Mouse (Mus musculus): ENCODE measurements around the gene Srsf6.

Gene Srsf6

GRCm38 (mm10) chr2:162932706-162933105, 1.4 kb downstream of the Srsf6 start:
- DNase-seq (ENCODE audit: low spot score), result peak; percentile 67

- DNase-seq (ENCODE audit: low spot score), result no peak
Measured at GRCm38 (mm10) chr2:162934421-162934820, 3.1 kb downstream of the Srsf6 start.

- no peak for DNase-seq (ENCODE audit: low spot score)
Measured at GRCm38 (mm10) chr2:162935700-162936099, 4.4 kb downstream of the Srsf6 start.

- DNase-seq (ENCODE audit: low spot score), result no peak
Measured at GRCm38 (mm10) chr2:162939562-162939961, 8.2 kb downstream of the Srsf6 start.

GRCm38 (mm10) chr2:162943148-162943846, 12.0 kb downstream of the Srsf6 start, which contains the start of gene L3mbtl1:
Gene L3mbtl1 (plus strand): TSS chr2:162943472.
- no peak for DNase-seq (ENCODE audit: low spot score)

GRCm38 (mm10) chr2:162943931-162944330, 12.6 kb downstream of the Srsf6 start:
- no peak for DNase-seq (ENCODE audit: low spot score)

- no peak for DNase-seq (ENCODE audit: low spot score)
Measured at GRCm38 (mm10) chr2:162946964-162947363, 15.6 kb downstream of the Srsf6 start.

GRCm38 (mm10) chr2:162947736-162948135, 16.4 kb downstream of the Srsf6 start:
- DNase-seq (ENCODE audit: low spot score), result no peak

- DNase-seq (ENCODE audit: low spot score), result no peak
Measured at GRCm38 (mm10) chr2:162948221-162948620, 16.9 kb downstream of the Srsf6 start.

GRCm38 (mm10) chr2:162950776-162951175, 19.4 kb downstream of the Srsf6 start:
- no peak for DNase-seq (ENCODE audit: low spot score)

GRCm38 (mm10) chr2:162956843-162957242, 25.5 kb downstream of the Srsf6 start:
- no peak for DNase-seq (ENCODE audit: low spot score)

- peak; percentile 59 for DNase-seq (ENCODE audit: low spot score)
Measured at GRCm38 (mm10) chr2:162961321-162961720, 30.0 kb downstream of the Srsf6 start.

GRCm38 (mm10) chr2:162966734-162967133, 35.4 kb downstream of the Srsf6 start:
- no peak for DNase-seq (ENCODE audit: low spot score)

- no peak for DNase-seq (ENCODE audit: low spot score)
Measured at GRCm38 (mm10) chr2:162968357-162968756, 37.0 kb downstream of the Srsf6 start.

GRCm38 (mm10) chr2:162969101-162969500, 37.8 kb downstream of the Srsf6 start:
- no peak for DNase-seq (ENCODE audit: low spot score)

- no peak for DNase-seq (ENCODE audit: low spot score)
Measured at GRCm38 (mm10) chr2:162970896-162971295, 39.6 kb downstream of the Srsf6 start.

GRCm38 (mm10) chr2:162972752-162973151, 41.4 kb downstream of the Srsf6 start:
- peak; percentile 76 for DNase-seq (ENCODE audit: low spot score)

GRCm38 (mm10) chr2:162973206-162973605, 41.9 kb downstream of the Srsf6 start:
- no peak for DNase-seq (ENCODE audit: low spot score)

GRCm38 (mm10) chr2:162973637-162974036, 42.3 kb downstream of the Srsf6 start:
- DNase-seq (ENCODE audit: low spot score), result peak; percentile 56

GRCm38 (mm10) chr2:162975157-162975775, 43.9 kb downstream of the Srsf6 start:
- DNase-seq (ENCODE audit: low spot score), result no peak

GRCm38 (mm10) chr2:162976001-162976400, 44.7 kb downstream of the Srsf6 start:
- no peak for DNase-seq (ENCODE audit: low spot score)

- no peak for DNase-seq (ENCODE audit: low spot score)
Measured at GRCm38 (mm10) chr2:162984381-162984780, 53.1 kb downstream of the Srsf6 start.

- no peak for DNase-seq (ENCODE audit: low spot score)
Measured at GRCm38 (mm10) chr2:162985923-162986322, 54.6 kb downstream of the Srsf6 start.

Data from yolk sac, embryonic 10.5 days (tissue).